Mouse (Mus musculus): ENCODE measurements at regions not wholly inside any gene's neighbourhood (a gene's known extent, or its start where the extent isn't known, plus 50 kb on each side); places are given as distances from the start of the nearest gene placed in this dataset.

- in situ Hi-C loops (cut with MboI, MseI): no loop called here
Observed at GRCm38 (mm10) chr13:83730155-83730712, 226.4 kb downstream of the Mef2c start.

- in situ Hi-C loops (cut with MboI, MseI): no loop called here
Observed at GRCm38 (mm10) chr13:83730713-83731480, 227.1 kb downstream of the Mef2c start.

- in situ Hi-C loops (cut with MboI, MseI): no loop called here
Observed at GRCm38 (mm10) chr13:83731481-83732006, 227.7 kb downstream of the Mef2c start.

GRCm38 (mm10) chr13:83732283-83733121, 228.7 kb downstream of the Mef2c start:
- in situ Hi-C loops (cut with MboI, MseI): no loop called here

- in situ Hi-C loops (cut with MboI, MseI): no loop called here
Observed at GRCm38 (mm10) chr13:83733231-83733990, 229.6 kb downstream of the Mef2c start.

GRCm38 (mm10) chr13:83733991-83734610, 230.3 kb downstream of the Mef2c start:
- in situ Hi-C loops (cut with MboI, MseI): no loop called here

- in situ Hi-C loops (cut with MboI, MseI): no loop called here
Observed at GRCm38 (mm10) chr13:83734656-83735055, 230.8 kb downstream of the Mef2c start.

GRCm38 (mm10) chr13:83735101-83735500, 231.3 kb downstream of the Mef2c start:
- in situ Hi-C loops (cut with MboI, MseI): no loop called here

- in situ Hi-C loops (cut with MboI, MseI): no loop called here
Observed at GRCm38 (mm10) chr13:83735631-83736475, 232.0 kb downstream of the Mef2c start.

- in situ Hi-C loops (cut with MboI, MseI): no loop called here
Observed at GRCm38 (mm10) chr13:83737031-83737825, 233.4 kb downstream of the Mef2c start.

- in situ Hi-C loops (cut with MboI, MseI): no loop called here
Observed at GRCm38 (mm10) chr13:83737826-83738527, 234.1 kb downstream of the Mef2c start.

- in situ Hi-C loops (cut with MboI, MseI): no loop called here
Observed at GRCm38 (mm10) chr13:83738528-83738981, 234.7 kb downstream of the Mef2c start.

- in situ Hi-C loops (cut with MboI, MseI): no loop called here
Observed at GRCm38 (mm10) chr13:83739131-83739530, 235.3 kb downstream of the Mef2c start.

GRCm38 (mm10) chr13:83739541-83740061, 235.8 kb downstream of the Mef2c start:
- in situ Hi-C loops (cut with MboI, MseI): no loop called here

- in situ Hi-C loops (cut with MboI, MseI): no loop called here
Observed at GRCm38 (mm10) chr13:83740101-83740500, 236.3 kb downstream of the Mef2c start.

GRCm38 (mm10) chr13:83740771-83741170, 236.9 kb downstream of the Mef2c start:
- in situ Hi-C loops (cut with MboI, MseI): no loop called here

GRCm38 (mm10) chr13:83741591-83742021, 237.8 kb downstream of the Mef2c start:
- in situ Hi-C loops (cut with MboI, MseI): no loop called here

- in situ Hi-C loops (cut with MboI, MseI): no loop called here
Observed at GRCm38 (mm10) chr13:83742102-83742501, 238.3 kb downstream of the Mef2c start.

Measured in regulatory T cell (primary cell).